Mouse (Mus musculus) thymus, adult 2 months (tissue): ENCODE data around the gene Gm48552. TPM values are rescaled to one million over a fixed set of nuclear protein-coding genes. Genes with fewer than 3 reads are reported as not detected.

ENCODE experiments used
- DNase-seq: peaks from one replicate; pipeline ENCODE4 v3.0.0; 2021
- H3K27ac ChIP-seq: fragments of 200-500 bp; 2 replicates; pipeline ENCODE4 v1.5.1; 2012; ENCODE audit warnings: low read length, control low read depth; ENCODE audit not compliant: control insufficient read depth, insufficient read depth
- H3K27me3 ChIP-seq: fragments of 200-500 bp; 2 replicates; pipeline ENCODE4 v1.6.1; 2012; ENCODE audit warnings: mild to moderate bottlenecking, low read length, moderate library complexity, mixed read lengths; ENCODE audit not compliant: control insufficient read depth, insufficient read depth
- H3K36me3 ChIP-seq: fragments of 200-500 bp; 2 replicates; pipeline ENCODE4 v1.6.1; 2012; ENCODE audit warnings: mild to moderate bottlenecking, low read length, moderate library complexity; ENCODE audit not compliant: control insufficient read depth, insufficient read depth
- H3K4me1 ChIP-seq: fragments of 200-500 bp; replicated peaks from 2 replicates; pipeline ENCODE4 v1.6.1; 2012; ENCODE audit warnings: low read length; ENCODE audit not compliant: control insufficient read depth, insufficient read depth
- H3K4me3 ChIP-seq: fragments of 200-500 bp; 2 replicates; pipeline ENCODE4 v1.5.1; 2012; ENCODE audit warnings: mild to moderate bottlenecking, low read length, control low read depth, moderate library complexity; ENCODE audit not compliant: control insufficient read depth, insufficient read depth
- CTCF ChIP-seq: fragments of 200-500 bp; IDR thresholded peaks from 2 replicates; pipeline ENCODE4 v1.5.1; 2012; ENCODE audit warnings: mild to moderate bottlenecking, control low read depth, low read length, moderate library complexity, borderline replicate concordance; ENCODE audit not compliant: control insufficient read depth, poor library complexity, insufficient read depth; ENCODE audit errors: extremely low read depth
- POLR2A ChIP-seq: fragments of 200-500 bp; IDR thresholded peaks from 2 replicates; pipeline ENCODE4 v1.6.1; 2012; ENCODE audit warnings: mild to moderate bottlenecking, low read length, control low read depth, moderate library complexity; ENCODE audit not compliant: control insufficient read depth, poor library complexity, insufficient read depth; ENCODE audit errors: extremely low read depth
- WGBS: fragments of 180-500 bp; shearing (Covaris S2); methylation state at CpG from one replicate; pipeline ENCODE4 v1.1.7; 2018; 5-methylcytosine and 5-hydroxymethylcytosine counted together
- polyA plus RNA-seq: library from polyadenylated mRNA; depleted of rRNA; stranded (reverse); fragments of >200 nt; gene quantifications from 2 replicates; pipeline ENCODE4 v1.2.3, GENCODE M21; 2012

Gene Gm48552
- polyA plus RNA-seq, 1 experiment = 8.4 TPM

DNA sequence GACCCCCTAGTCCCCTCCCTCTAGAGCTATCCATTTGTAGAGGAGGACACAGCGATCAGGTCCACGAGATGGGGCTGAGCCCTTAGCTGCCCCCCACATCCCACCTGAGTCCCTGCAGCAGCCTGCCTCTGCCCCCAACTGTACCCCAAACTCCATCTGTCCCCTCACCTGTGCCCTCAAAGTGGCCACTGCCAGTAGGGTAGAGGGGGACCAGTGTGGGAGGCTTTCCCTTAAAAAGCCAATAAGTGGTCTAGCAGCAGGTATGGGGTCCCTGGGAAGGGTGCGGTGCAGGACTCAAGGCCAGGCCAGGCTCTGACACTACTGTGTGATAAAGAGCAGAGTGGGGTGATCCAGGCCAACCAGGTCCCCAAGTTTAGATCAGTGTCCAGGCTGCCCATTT, 38.5 kb downstream of the Gm48552 start:
- Histone ChIP-seq H3K27ac (no peak overlapping the region), H3K4me1 (peaks cover 32% of the 10 kb centered on the region), H3K4me3 (no peak overlapping the region), H3K36me3 (no peaks in the 10 kb centered on the region), H3K27me3 (peaks cover 3% of the 10 kb centered on the region; the same call in 1 of the 2 replicates)
- no peak for DNase-seq
- 68% methylated on average over 3 of the region's 3 CpGs for WGBS
- no peak for TF ChIP-seq CTCF

DNA sequence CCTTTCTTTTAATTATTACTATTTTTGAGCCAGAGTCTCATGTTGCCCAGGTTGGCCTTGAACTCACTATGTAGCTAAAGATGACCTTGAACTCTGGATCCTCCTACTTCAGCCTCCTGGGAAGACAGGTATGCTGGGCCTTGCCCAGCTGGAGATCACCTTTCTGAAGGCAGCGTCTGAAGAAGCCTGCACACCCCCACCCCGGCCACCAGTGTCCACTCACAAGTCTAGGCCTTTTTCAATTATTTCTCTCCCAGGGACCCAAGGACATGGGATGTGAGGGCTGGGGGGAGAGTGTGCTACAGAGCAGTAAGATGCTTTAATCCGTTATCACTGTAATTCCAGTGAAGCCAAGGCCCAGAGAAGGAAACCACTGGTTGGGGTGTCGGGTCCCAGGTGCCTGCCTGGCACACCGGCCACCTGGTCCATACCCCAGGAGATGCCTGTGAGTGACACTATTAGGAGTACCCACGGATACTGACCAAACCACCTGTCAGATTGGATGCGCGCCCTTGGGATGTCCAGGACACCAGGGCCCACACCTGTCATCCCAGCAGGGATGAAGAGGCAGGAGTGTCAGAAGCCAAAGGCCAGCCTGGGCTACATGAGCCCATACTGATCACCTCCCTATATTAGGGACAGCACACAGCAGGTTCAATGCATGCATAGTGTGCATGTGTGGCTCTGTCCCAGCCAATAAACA, 39.1 kb downstream of the Gm48552 start:
- Histone ChIP-seq H3K27me3 (peaks cover 3% of the 10 kb centered on the region; the same call in 1 of the 2 replicates), H3K4me3 (no peak overlapping the region), H3K36me3 (no peaks in the 10 kb centered on the region), H3K27ac (no peak overlapping the region), H3K4me1 (peaks cover 37% of the 10 kb centered on the region)
- DNase-seq = peak; percentile 1
- TF ChIP-seq POLR2A = no peak
- TF ChIP-seq CTCF = no peak
- WGBS = 96% methylated on average over 8 of the region's 8 CpGs

DNA sequence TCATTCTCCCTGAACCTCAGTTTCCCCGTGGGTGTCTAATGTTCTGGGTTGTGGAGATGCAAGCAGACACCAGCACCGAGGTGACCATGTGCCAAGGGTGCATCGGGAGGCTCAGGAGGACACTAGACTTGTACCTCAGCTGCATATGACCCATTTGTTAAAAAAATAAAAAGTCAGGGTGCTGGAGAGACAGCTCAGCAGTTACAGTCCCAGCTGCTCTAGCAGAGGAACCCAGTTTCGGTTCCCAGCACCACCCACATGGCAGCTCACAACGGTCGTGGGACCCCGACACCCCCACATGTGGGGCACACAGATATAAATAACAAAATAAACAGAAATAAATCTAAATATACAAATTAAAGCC, 39.7 kb downstream of the Gm48552 start:
- Histone ChIP-seq H3K4me1 (peaks cover 42% of the 10 kb centered on the region), H3K4me3 (no peak overlapping the region), H3K27ac (no peak overlapping the region), H3K36me3 (no peaks in the 10 kb centered on the region), H3K27me3 (peaks cover 3% of the 10 kb centered on the region; the same call in 1 of the 2 replicates)
- no peak for TF ChIP-seq POLR2A
- TF ChIP-seq CTCF = no peak
- 96% methylated on average over 7 of the region's 7 CpGs for WGBS
- DNase-seq = no peak

DNA sequence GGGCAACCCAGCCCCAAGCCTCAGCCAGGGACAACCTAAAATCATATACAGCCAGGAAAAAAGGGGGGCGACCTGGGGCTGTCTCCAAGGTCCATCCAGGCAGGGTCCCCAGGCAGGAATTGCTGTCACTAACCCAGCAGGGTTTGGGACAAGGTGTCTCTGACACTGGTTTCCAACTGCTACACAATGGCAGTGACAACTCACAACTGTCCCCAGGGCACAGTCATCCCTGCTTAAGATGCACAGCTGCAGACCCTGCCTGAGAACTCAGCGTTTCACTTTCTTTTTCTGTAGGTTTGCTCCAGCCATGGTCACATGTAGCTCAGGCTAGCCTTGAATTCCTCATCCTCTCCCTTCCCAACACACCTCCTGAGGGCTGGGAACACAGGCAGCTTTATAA, 40.3 kb downstream of the Gm48552 start:
- H3K4me1 ChIP-seq = peaks cover 48% of the 10 kb centered on the region
- no peaks in the 10 kb centered on the region for H3K36me3 ChIP-seq
- no peak overlapping the region for H3K4me3 ChIP-seq
- DNase-seq = peak; percentile 5
- H3K27ac ChIP-seq = no peak overlapping the region
- WGBS = 49% methylated on average over 2 of the region's 2 CpGs
- H3K27me3 ChIP-seq = peaks cover 3% of the 10 kb centered on the region; the same call in 1 of the 2 replicates
- TF ChIP-seq CTCF = no peak
- TF ChIP-seq POLR2A = no peak

DNA sequence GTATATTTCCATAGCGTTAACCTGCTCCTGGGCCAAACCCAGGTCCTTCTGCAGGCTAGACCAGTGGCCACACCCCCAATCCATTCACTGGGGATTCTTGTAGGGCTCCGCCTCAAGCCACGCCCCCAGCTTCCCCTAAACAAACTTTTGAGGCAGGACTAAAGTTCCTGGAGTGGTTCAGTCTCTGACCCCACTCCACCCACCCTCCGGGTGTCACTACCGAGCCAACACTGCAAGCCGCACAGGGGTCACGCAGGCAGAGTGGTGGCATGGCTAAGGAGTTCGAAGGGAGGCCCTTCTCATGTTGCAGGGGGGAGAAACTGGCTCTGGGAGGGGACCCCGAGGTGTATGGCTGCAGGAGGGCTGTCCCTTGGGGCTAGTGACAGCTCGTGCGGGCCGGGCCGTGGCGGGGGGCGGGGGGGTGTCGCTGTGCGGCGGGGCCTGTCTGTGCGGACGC, 40.8 kb downstream of the Gm48552 start:
- TF ChIP-seq POLR2A = no peak
- TF ChIP-seq CTCF = no peak
- Histone ChIP-seq H3K4me1 (peaks cover 53% of the 10 kb centered on the region), H3K36me3 (no peaks in the 10 kb centered on the region), H3K27me3 (peaks cover 3% of the 10 kb centered on the region; the same call in 1 of the 2 replicates), H3K27ac (peak overlapping the region; percentile 41; the same call in 1 of the 2 replicates), H3K4me3 (peak overlapping the region; percentile 86)
- peak; percentile 80 for DNase-seq
- under 1% methylated on average over 20 of the region's 20 CpGs for WGBS

DNA sequence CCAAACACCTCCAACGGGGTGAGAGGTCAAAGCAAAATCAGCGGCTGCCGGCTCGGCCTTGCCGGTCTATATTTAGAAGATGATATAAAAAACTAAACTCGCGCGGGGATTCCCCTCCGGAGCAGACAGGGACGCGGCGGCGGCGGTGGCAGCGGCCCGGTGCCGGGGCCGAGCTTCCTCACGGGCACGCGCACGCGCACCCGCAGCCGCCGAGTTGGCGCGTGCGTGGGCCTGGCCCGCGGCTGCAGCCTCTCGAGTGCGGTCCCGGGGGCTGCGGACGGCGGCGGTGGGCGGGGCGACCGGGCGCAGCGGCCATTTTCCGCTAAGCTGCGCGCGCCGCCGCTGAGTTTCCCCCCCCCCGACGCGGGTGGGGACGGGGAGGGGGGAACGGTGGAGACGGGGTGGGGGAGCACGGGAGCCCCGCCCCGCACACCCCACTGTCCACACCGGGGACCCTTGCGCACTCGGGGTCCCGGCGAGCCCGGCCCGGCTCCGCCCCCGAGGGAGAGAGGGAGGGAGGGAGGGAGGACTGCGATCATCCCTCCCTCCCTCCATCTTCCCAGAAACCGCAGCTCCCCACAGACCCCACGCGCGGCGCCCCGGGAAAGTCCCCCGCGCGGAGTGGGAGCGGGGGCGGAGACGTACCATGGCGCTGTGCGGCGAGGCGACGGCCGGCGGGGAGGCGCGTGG, 41.5 kb downstream of the Gm48552 start:
- DNase-seq = peak; percentile 68
- WGBS = under 1% methylated on average over 74 of the region's 89 CpGs
- Histone ChIP-seq H3K4me3 (peak overlapping the region; percentile 86), H3K27ac (peak overlapping the region; percentile 11; the same call in 1 of the 2 replicates), H3K27me3 (peaks cover 3% of the 10 kb centered on the region; the same call in 1 of the 2 replicates), H3K4me1 (peaks cover 59% of the 10 kb centered on the region), H3K36me3 (no peaks in the 10 kb centered on the region)
- TF ChIP-seq POLR2A (0 out of 2 replicates have a peak, but pooled peaks have one; percentile 14), CTCF (0 out of 2 replicates have a peak, but pooled peaks have one; percentile 13)
